Mouse (Mus musculus): Measurements from ENCODE around the gene Chaf1a.
A peak's percentile ranks its signal among the peaks of the same experiment; 100 is the strongest.

Chaf1a gene

GRCm38 (mm10) chr17:56020400-56021084, 19.7 kb upstream of the Chaf1a start:
- DNase-seq: peak; percentile 5

- peak; percentile 76 for DNase-seq
These were observed 18.9 kb upstream of the Chaf1a start for GRCm38 (mm10) chr17:56021161-56021910.

DNA sequence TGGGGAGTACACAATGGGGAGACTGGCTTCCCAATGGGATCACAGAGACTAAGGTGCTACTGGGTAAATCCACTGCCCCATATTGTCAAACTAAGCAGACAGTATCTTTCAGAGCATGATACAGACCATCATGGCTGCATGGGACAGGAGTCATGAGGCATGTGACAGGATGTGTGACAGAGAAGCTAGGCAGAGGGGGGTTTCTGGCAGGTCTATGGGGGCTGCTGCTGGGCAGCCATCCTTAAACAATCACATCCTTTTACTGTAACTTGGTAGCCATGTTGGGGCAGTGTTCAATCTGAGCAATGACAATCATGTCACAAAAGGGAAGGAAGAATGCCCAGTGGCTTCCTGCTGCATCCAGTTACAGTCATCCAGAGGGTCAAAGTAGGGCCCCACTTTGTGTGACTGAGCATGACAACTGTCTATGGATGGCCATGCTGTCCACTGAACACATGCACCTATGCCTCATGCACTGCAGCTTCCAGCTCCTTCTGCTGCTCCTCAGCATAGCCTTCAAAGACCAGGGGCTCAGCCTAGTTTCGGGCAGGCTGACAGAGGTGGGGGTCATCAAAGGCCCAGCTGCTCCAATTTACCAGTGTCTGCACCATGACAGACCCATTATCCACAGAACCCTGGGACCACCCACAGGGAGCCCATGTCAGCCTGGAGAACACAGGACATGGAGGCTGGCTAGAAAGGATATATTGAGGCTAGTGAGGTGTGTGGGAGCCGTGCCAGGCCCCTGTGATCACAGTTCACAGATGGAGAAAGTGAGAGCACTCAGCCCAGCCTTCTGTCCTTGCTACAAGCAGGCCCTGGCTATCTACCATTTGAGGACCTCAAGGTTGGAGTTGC, 17.9 kb upstream of the Chaf1a start:
- DNase-seq: no peak

GRCm38 (mm10) chr17:56022989-56023290, 17.3 kb upstream of the Chaf1a start:
- DNase-seq: no peak

DNA sequence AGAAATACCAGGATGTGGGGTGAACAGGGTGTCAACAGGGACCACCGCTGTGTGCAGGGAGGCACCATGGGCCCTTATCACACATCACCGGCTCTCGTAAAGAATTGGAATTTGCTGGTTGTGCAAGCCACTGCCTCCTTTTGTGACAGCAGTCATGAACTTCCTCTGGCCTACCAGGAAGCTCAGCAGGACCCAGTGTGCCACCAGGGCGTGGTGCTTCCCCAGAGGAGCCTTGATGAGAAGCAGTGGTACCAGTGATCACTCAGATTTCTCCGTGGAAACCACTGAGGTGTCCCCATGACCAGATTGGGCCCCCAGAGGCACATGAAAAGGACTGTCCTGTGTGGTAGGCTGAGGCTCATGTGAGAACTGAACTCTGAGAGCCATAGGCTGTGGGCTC, 16.9 kb upstream of the Chaf1a start:
- DNase-seq: no peak

DNA sequence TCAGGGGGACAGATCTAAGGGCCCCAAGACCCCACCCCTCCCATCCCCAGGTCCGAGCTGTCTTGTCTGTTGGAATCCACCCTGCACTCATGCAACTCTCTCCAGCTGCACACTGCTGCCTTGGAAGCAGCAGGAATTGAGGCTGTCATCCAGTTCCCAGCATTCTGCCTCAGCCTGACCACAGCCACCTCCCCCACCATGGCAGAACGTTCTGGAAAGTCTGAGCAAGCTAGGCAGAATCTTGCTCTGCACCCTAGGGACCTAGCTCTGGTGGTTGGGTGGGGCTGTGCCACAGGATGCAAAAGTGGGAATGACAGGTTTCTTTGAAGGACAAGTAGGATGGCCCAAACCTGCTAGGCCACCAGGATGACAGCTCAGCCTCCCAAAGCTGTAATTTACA, 15.8 kb upstream of the Chaf1a start:
- no peak for DNase-seq

DNA sequence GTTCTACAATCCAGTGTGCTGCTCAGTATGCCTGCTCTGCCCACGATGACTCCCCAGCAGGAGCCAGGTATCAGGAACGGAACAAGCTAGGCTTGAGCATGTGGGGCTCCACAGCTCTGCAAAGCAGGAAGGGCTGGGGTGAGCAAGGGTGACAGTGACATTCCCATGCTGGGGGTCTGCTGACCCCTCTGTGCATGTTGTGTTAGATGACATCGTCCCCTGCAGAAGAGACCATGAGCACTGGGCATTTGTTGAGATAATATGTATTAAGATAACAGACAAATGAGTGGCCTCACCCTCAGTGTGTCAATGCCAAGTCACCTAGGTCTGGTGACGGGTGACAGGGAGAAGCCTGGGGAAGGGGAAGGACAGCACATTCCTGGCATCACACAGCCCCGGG, 15.3 kb upstream of the Chaf1a start:
- DNase-seq: no peak

- DNase-seq: no peak
These were observed 13.9 kb upstream of the Chaf1a start for GRCm38 (mm10) chr17:56026303-56026702.

- DNase-seq: no peak
These were observed 13.4 kb upstream of the Chaf1a start for GRCm38 (mm10) chr17:56026881-56027280.

- DNase-seq: no peak
These were observed 12.3 kb upstream of the Chaf1a start for GRCm38 (mm10) chr17:56027801-56028441.

GRCm38 (mm10) chr17:56030238-56030870, 9.9 kb upstream of the Chaf1a start:
- no peak for DNase-seq

GRCm38 (mm10) chr17:56030919-56031318, 9.3 kb upstream of the Chaf1a start:
- DNase-seq: no peak

- no peak for DNase-seq
These were observed 8.8 kb upstream of the Chaf1a start for GRCm38 (mm10) chr17:56031431-56031830.

GRCm38 (mm10) chr17:56032127-56032733, 8.0 kb upstream of the Chaf1a start:
- no peak for DNase-seq

DNA sequence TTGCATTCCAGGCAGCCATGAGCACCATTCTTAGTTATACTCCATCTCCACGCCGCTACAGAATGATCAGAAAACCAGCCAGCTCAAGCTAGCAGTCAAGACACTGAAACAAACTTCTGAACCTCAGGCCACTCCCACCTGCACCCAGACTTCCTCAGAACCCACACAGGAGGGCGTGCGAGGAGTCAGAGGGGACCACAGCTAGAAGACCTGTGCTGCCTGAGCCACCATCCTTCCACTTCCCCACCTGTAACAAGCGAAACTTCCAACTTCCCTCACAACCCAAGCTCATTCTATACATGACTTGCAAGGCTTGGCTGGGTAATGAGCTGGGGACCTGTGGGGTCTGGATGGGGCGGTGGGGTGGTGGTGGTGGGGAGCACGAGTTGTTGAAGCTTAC, 7.4 kb upstream of the Chaf1a start:
- DNase-seq: no peak

- DNase-seq: no peak
These were observed 6.1 kb upstream of the Chaf1a start for GRCm38 (mm10) chr17:56034040-56034725.

- no peak for DNase-seq
These were observed 5.5 kb upstream of the Chaf1a start for GRCm38 (mm10) chr17:56034726-56035100.

DNA sequence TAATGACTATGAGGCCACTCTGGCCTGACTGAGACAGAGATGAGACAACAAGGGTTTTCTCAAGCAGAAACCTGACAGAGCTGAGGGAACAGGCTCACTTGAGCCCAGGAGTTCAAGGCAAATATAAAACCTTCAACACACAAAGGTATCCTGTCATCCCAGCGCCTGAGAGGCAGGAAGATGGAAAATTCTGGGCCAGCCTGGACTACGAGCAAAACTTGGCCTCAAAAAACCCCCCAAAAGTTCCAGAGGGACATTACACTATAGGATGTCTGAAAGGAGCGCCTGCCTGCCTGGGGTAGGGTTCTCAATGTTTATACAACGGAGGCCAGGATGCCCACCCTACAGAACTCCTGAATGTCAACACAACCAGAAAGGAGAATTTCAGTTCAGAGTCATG, 5.0 kb upstream of the Chaf1a start:
- DNase-seq: no peak

DNA sequence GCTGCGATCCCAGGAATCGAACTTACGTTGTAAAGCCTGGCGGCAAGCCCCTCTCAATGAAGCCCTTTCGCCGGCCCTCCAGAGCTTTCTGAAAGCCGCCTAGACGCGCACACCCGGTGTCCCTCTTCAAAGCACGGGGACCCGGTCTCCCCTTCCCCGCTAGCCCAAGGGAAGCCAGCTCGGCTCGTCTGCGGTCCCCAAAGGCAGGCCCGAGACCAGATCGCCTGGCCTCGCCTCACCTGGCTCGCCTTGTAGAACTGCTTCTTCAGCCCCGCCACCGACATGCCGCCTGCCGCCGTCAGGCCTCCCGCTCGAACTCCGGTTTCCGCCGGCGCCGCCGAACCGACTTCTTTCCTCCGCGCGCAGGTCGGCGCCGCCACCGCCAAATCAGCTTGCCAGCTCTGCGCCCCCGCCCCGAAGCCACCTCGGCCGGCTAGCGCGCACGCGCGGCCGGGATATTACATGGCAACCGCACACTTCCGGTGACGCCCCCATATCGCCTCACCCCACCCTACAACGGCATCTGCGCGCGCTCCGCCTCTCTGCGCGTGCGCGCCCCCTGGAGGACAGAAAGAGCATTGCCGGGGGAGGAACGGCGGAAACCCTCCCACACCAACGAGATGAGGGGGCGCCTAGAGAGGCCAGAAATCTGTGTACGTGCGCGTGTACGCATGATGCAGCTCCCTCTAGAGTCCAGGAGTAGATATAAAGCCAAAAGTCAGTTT, 3.9 kb upstream of the Chaf1a start, which contains the start of gene Sh3gl1:
TSS of gene Sh3gl1 (minus strand) at position 460 of the 725 bp plus-strand sequence.
- DNase-seq: peak; percentile 100

- no peak for DNase-seq
These were observed 3.3 kb upstream of the Chaf1a start for GRCm38 (mm10) chr17:56036901-56037287.

Measured in right cerebral cortex, postnatal 25 days (tissue).